Mouse (Mus musculus) forebrain, embryonic 11.5 days (tissue): ENCODE measurements at regions not wholly inside any gene's neighbourhood (a gene's known extent, or its start where the extent isn't known, plus 50 kb on each side); places are given as distances from the start of the nearest gene placed in this dataset.
"Not testable (repeated sequence)": the region's sequence is repeated elsewhere in the genome, so short reads cannot be mapped to it uniquely, and the experiment has no call there.

ENCODE experiments used
- ATAC-seq: fragments of 200-750 bp; cut with Nextera tagmentation; replicated peaks from 2 replicates; pipeline ENCODE4 v1.8.0; 2017; ENCODE audit warnings: moderate TSS enrichment; ENCODE audit not compliant: low FRiP score
- DNase-seq: peaks from one replicate; pipeline ENCODE4 v3.0.0-alpha.2; 2017; ENCODE audit warnings: low spot score
- H3K27ac ChIP-seq: fragments of 300-500 bp; sonication (generic); 2 replicates; pipeline ENCODE4 v1.5.1; 2014; ENCODE audit warnings: low read depth, low read length
- H3K27me3 ChIP-seq: fragments of 300-500 bp; sonication (generic); 2 replicates; pipeline ENCODE4 v1.6.1; 2014; ENCODE audit warnings: mild to moderate bottlenecking, low read length, mixed read lengths; ENCODE audit not compliant: control insufficient read depth, insufficient read depth
- H3K36me3 ChIP-seq: fragments of 300-500 bp; sonication (generic); 2 replicates; pipeline ENCODE4 v1.6.1; 2014; ENCODE audit warnings: mild to moderate bottlenecking, low read length, moderate library complexity, mixed read lengths; ENCODE audit not compliant: control insufficient read depth, insufficient read depth
- H3K4me1 ChIP-seq: fragments of 300-500 bp; sonication (generic); replicated peaks from 2 replicates; pipeline ENCODE4 v1.6.1; 2014; ENCODE audit warnings: low read length, mixed read lengths; ENCODE audit not compliant: control insufficient read depth, insufficient read depth
- H3K4me2 ChIP-seq: fragments of 300-500 bp; sonication (generic); 2 replicates; pipeline ENCODE4 v1.6.1; 2014; ENCODE audit warnings: low read depth, mild to moderate bottlenecking, low read length, moderate library complexity, mixed read lengths; ENCODE audit not compliant: severe bottlenecking
- H3K4me3 ChIP-seq: fragments of 300-500 bp; sonication (generic); 2 replicates; pipeline ENCODE4 v1.5.1; 2014; ENCODE audit warnings: low read depth, low read length
- H3K9ac ChIP-seq: fragments of 300-500 bp; sonication (generic); 2 replicates; pipeline ENCODE4 v1.6.1; 2014; ENCODE audit warnings: low read length
- H3K9me3 ChIP-seq: fragments of 300-500 bp; sonication (generic); 2 replicates; pipeline ENCODE4 v1.6.1; 2016; ENCODE audit warnings: low read length, mixed read lengths; ENCODE audit not compliant: control insufficient read depth
- WGBS: fragments of 180-500 bp; shearing (Covaris S2); extraction: QIAGEN DNeasy Blood & Tissue Kit; methylation state at CpG from one replicate; pipeline ENCODE4 v1.1.7; 2014; 5-methylcytosine and 5-hydroxymethylcytosine counted together

DNA sequence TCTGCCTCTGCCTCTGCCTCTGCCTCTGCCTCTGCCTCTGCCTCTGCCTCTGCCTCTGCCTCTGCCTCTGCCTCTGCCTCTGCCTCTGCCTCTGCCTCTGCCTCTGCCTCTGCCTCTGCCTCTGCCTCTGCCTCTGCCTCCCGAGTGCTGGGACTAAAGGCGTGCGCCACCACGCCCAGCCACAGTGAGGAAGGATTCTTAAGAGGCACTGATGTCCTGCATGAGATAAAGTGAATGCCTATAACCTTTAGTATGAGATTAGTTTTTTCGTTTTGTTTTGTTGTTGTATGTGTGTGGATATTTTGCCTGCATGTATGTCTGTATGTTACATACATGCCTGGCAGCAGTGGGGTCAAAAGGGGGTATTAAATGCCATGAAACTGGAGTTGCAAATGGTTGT lies 63.2 kb downstream of the Hlx start:
- H3K4me2 ChIP-seq, H3K9ac ChIP-seq, DNase-seq, H3K9me3 ChIP-seq, H3K27ac ChIP-seq, ATAC-seq, H3K4me3 ChIP-seq, H3K4me1 ChIP-seq, H3K27me3 ChIP-seq, H3K36me3 ChIP-seq: not testable (repeated sequence)
- 83% methylated on average over 5 of the region's 5 CpGs for WGBS

DNA sequence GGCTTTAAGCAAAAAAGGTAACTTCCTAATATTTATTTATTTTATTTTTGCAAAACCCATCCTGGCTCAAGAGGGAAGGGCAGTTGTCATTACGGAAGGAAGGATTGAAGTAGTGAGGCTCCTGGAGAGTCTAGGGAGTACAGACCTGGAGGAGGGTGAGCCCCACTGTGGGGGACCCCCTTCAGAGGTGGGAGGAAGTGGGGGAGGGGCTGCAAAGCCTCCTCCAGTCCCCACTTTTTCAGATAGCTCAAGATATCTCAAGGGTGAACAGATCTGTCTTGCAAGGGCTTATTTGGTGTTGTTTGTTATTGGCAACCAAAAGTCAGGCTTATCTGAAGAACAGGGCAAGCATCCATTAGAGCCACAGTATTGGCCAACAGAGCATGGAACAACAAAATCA lies 64.0 kb downstream of the Hlx start:
- Histone ChIP-seq H3K9me3 (no peaks in the 10 kb centered on the region), H3K9ac (no peak overlapping the region), H3K4me3 (no peak overlapping the region), H3K27ac (no peak overlapping the region), H3K27me3 (no peaks in the 10 kb centered on the region), H3K36me3 (no peaks in the 10 kb centered on the region), H3K4me2 (no peak overlapping the region), H3K4me1 (no peaks in the 10 kb centered on the region)
- ATAC-seq (no peak), DNase-seq (no peak)
- WGBS = 77% methylated on average over 1 of the region's 1 CpGs

DNA sequence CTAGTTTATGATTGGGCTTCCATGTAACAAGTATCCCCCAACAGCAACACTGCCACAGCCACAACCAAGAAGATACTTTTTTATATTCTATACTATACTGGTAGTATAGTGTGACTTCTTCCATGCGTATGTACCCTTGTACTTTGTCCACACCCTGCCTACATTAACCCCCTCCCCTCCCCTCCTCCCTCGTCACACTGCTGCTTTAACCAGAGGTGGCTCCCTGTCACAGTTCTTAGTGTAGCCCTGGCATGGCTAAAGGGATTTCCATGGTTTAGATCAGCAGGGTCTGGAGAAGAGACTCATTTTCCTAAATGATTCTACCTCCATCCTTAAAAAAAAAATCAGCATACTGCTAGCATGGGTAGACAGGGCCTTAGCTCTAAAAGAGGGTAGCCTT lies 64.4 kb downstream of the Hlx start:
- no peak overlapping the region for H3K4me2 ChIP-seq
- ATAC-seq (no peak), DNase-seq (no peak)
- H3K27me3 ChIP-seq = no peaks in the 10 kb centered on the region
- H3K4me1 ChIP-seq = no peaks in the 10 kb centered on the region
- no peaks in the 10 kb centered on the region for H3K36me3 ChIP-seq
- H3K9ac ChIP-seq = no peak overlapping the region
- H3K9me3 ChIP-seq = no peaks in the 10 kb centered on the region
- 81% methylated on average over 2 of the region's 2 CpGs for WGBS
- H3K27ac ChIP-seq = no peak overlapping the region
- no peak overlapping the region for H3K4me3 ChIP-seq

DNA sequence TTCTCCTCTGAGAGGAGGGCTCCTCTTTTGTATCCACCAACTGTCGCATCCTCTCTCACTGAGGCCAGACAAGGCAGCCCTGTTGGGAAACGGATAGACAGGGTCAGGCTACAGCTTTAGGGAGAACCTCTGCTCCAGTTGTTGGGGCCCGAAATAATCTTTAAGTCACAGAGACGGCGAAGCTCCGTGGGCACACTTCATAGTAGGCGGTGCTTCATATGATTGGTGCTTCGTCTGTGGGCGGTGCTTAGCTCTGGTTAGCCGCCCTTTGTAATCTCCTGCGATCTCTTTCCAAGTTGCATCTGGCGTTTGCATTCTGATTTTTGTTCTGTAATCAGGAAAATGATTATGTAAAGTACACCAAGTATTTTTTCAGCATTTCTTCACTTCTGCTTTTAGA lies 67.2 kb downstream of the Hlx start:
- WGBS = 81% methylated on average over 12 of the region's 12 CpGs
- 0 out of 2 replicates have a peak, but pooled peaks have one; percentile 30 for ATAC-seq
- no peak for DNase-seq

DNA sequence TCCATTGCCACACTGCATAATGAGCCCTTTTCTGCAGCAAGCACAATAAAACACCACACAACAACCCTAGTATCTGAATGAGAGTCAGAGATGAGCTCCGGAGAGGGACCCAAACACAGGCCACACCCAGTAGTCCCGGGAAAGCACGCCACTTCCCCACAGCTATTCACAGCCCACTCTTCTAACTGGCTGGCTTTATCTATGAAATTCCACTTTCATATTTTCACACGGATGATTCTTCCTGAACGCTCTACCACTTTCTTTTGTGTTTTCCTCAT lies 68.4 kb downstream of the Hlx start:
- DNase-seq = no peak
- WGBS = 83% methylated on average over 5 of the region's 5 CpGs
- no peaks in the 10 kb centered on the region for H3K4me1 ChIP-seq
- H3K27ac ChIP-seq = no peak overlapping the region
- H3K4me3 ChIP-seq = no peak overlapping the region
- H3K9ac ChIP-seq = no peak overlapping the region
- no peaks in the 10 kb centered on the region for H3K36me3 ChIP-seq
- no peaks in the 10 kb centered on the region for H3K27me3 ChIP-seq
- no peak for ATAC-seq
- no peak overlapping the region for H3K4me2 ChIP-seq
- no peaks in the 10 kb centered on the region for H3K9me3 ChIP-seq

More for the DNA sequence above, 67.2 kb downstream of the Hlx start:
- Histone ChIP-seq H3K4me2 (no peak overlapping the region), H3K4me3 (no peak overlapping the region), H3K27ac (no peak overlapping the region), H3K9me3 (no peaks in the 10 kb centered on the region), H3K36me3 (no peaks in the 10 kb centered on the region), H3K9ac (no peak overlapping the region), H3K27me3 (no peaks in the 10 kb centered on the region), H3K4me1 (no peaks in the 10 kb centered on the region)

DNA sequence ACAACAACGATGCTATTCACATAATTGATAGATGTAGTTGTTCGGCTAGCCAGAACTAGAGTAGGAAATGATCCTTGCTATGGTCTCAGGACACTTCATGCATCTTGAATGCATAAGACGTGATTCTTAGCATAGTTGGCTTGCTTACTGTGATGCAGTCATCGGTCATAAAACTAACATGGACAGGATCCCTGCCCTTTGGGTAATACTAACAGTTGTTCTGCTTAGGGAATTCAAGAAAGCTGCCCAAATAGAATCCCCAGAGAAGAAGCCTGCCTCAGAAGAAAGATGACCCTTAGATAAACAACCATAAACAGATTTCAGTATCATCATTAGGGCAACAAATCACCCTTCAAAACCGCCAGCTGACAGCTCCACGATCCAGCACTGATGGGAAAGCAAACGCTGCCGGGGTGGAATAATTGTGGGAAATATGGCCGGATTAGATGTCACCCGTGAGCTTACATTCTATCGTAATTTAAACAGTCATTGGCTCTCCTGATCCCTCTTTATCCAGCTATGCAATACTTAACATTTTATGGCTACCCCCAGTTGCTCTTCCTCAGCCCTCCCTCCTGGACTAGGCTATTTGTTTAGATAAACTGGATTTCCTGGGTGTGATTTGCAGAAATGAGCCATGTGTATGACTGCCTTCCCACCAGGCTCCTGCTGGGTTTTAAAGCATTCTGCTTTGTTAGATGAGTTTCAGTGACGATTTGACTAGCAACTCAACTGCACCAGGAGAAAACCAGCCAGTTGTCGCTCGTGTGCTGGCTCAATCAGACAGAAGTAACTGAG lies 68.9 kb downstream of the Hlx start:
- DNase-seq (no peak), ATAC-seq (no peak)
- H3K9ac ChIP-seq = no peak overlapping the region

DNA sequence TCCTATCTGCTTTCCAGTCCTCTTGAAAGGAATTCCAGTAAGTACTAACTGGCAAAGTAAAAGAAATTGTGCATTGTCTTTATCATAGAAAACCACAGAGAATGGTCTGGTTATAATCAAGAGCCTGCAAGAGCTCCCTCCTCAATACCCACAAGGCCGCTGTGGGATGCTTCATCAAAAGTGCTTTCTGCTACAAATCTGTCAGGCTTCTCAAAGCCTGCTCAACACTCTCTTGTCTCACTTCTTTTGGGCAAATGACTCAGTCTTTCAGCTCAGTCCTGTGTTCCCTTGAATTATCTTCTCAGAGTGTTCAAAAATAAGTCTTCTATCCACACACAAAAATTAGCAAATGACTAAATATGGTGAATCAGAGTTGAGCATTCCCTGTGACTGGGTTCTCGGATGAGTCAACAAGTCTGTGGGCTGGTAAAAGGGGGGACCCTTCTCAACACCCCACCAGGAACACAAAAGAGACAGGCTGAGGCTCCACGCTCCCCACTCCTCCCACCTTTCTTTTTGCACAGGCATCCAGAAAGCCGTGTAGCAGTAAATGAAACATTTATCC lies 81.8 kb downstream of the Hlx start:
- Histone ChIP-seq H3K4me2 (no peak overlapping the region), H3K9ac (no peak overlapping the region), H3K27me3 (no peaks in the 10 kb centered on the region), H3K36me3 (no peaks in the 10 kb centered on the region), H3K4me3 (no peak overlapping the region), H3K9me3 (peaks cover 4% of the 10 kb centered on the region; the same call in 1 of the 2 replicates), H3K4me1 (no peaks in the 10 kb centered on the region), H3K27ac (no peak overlapping the region)
- WGBS = 90% methylated on average over 4 of the region's 4 CpGs
- no peak for ATAC-seq
- no peak for DNase-seq

More for the DNA sequence above, 68.9 kb downstream of the Hlx start:
- no peaks in the 10 kb centered on the region for H3K9me3 ChIP-seq
- H3K36me3 ChIP-seq = no peaks in the 10 kb centered on the region
- H3K4me1 ChIP-seq = no peaks in the 10 kb centered on the region
- 77% methylated on average over 14 of the region's 14 CpGs for WGBS
- H3K27me3 ChIP-seq = no peaks in the 10 kb centered on the region
- H3K27ac ChIP-seq = no peak overlapping the region
- no peak overlapping the region for H3K4me2 ChIP-seq
- no peak overlapping the region for H3K4me3 ChIP-seq

DNA sequence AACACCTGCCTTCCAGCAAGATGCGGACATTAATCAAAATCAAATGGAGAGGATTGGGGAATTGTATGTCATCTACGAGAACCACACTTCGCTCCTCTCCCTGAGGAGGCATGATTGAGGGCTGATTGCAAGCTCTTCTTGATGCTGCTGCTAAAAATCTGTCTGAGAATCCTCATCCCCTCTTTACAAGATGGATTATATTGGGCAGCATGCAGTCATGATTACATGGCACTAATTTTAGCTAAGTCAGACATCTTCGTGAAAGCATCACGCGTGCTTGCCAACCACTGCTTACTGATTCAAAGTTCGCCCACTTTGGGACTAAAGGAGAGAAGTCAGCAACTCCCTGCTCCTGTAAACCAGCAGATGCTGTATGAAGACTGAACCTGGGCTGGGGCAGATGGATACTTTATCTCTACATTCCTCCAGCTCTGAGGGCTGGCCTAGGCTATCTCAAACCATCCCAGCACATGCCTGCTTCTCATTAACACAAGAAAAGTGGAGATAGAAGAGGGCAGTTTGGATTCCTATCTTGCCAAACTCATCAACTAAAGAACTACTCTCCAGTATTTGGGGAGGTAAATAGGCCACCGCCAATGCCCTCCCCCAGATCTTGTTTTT lies 84.4 kb downstream of the Hlx start:
- Histone ChIP-seq H3K9ac (no peak overlapping the region), H3K4me2 (no peak overlapping the region), H3K4me1 (no peaks in the 10 kb centered on the region), H3K4me3 (no peak overlapping the region), H3K27ac (no peak overlapping the region), H3K36me3 (no peaks in the 10 kb centered on the region), H3K27me3 (no peaks in the 10 kb centered on the region), H3K9me3 (peaks cover 4% of the 10 kb centered on the region; the same call in 1 of the 2 replicates)
- ATAC-seq (no peak), DNase-seq (no peak)
- WGBS = 95% methylated on average over 8 of the region's 8 CpGs
